In the genomic region with DNA sequence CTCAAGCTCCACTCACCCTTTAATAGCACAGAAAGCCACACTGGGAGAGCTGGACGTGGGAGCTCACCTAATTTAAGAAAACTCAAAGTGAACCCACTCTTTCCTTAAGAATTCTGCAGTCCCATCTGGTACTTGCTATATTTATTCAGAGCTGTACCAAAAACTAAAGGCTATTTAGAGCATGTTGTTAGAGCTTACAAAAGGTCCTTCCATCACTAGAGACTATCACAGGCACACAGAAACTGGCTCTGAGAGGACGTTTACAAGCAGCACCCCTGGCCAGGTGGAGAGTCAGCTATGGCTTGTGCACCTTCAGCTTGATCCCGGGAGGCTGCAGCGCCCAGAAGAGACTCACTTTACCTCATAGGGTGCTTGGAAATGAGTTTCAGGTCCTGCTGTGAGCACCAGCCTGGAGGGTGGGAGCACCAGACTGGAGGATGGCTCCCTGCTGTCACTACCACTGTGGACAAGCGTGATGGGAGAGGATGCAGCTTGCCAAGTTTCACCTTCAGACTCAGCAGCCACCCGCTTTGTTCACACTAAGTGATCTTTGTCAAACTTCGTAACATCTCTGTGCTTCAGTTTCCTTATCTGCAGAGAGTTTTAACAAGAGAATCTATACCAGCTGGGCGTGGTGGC, we compare ENCODE assay signal across 20 mouse cellular contexts. TPM values are rescaled to one million over a fixed set of nuclear protein-coding genes. Genes with fewer than 3 reads are reported as not detected.
DNase-seq lines count a peak whose midpoint lies in the region; ATAC-seq lines count a peak whose summit lies in the region.
"Had no signal": no experiment of that assay in that cellular context is flagged by ENCODE, and none has a peak within 500 bp of the region (broad histone marks: within the 10 kb centered on the region; RNA-seq: fewer than 3 reads in every experiment).

No protein-coding gene starts in this region.

- DNase-seq in lung, postnatal 14 days, result no peak
- peak; percentile 53 to 60 for DNase-seq in frontal cortex, postnatal 14 days (ENCODE audit: low spot score in 2 of 2)
- peak; percentile 58 to 74 for DNase-seq in left cerebral cortex, postnatal 14 days (ENCODE audit: low spot score in 2 of 2)
- DNase-seq in right cerebral cortex, postnatal 36 days (ENCODE audit: low spot score in 2 of 2), result peak; percentile 68 to 71
- DNase-seq in thymus, postnatal 36 days, result no peak
- DNase-seq in adrenal gland, adult 8-10 months, result no peak
- no peak for DNase-seq in gastrocnemius, adult 18-20 months (ENCODE audit: low spot score)
- DNase-seq: B cell, adult 2 months; cerebellum, adult 9-10 months; kidney, adult 9 months; liver; lung, postnatal 10 days; thymus, postnatal 25 days had no signal

- no peaks in the 10 kb centered on the region for H3K9me3 ChIP-seq in lung, embryonic 16.5 days (ENCODE audit: control insufficient read depth, low read length)
- H3K9me3 ChIP-seq: forebrain, embryonic 15.5 days; hindbrain, embryonic 12.5 days; midbrain, embryonic 13.5 days had no signal

- no peaks in the 10 kb centered on the region for H3K4me1 ChIP-seq in lung, embryonic 16.5 days (replicated peaks; ENCODE audit: control insufficient read depth, insufficient read depth, low read length)
- H3K4me1 ChIP-seq: embryonic facial prominence, embryonic 13.5 days; forebrain, embryonic 15.5 days; hindbrain, embryonic 12.5 days; midbrain, embryonic 13.5 days had no signal

- peak overlapping the region; percentile 32; the same call in 1 of the 2 replicates for H3K9ac ChIP-seq in lung, embryonic 16.5 days (ENCODE audit: low read length)
- H3K9ac ChIP-seq: embryonic facial prominence, embryonic 13.5 days; forebrain, embryonic 15.5 days; hindbrain, embryonic 12.5 days; midbrain, embryonic 13.5 days had no signal

- ATAC-seq in lung, embryonic 16.5 days (ENCODE audit: low read depth), result no peak
- ATAC-seq: forebrain, embryonic 15.5 days; midbrain, embryonic 13.5 days had no signal

- intact Hi-C loops in left cerebral cortex, postnatal 14 days (cut with DNase I), result no loop called here

- H3K36me3 ChIP-seq in lung, embryonic 16.5 days (ENCODE audit: control insufficient read depth, insufficient read depth, low read length), result no peaks in the 10 kb centered on the region
- H3K36me3 ChIP-seq: embryonic facial prominence, embryonic 13.5 days; forebrain, embryonic 15.5 days; hindbrain, embryonic 12.5 days; midbrain, embryonic 13.5 days had no signal

- 52% methylated on average over 8 of the region's 8 CpGs for WGBS in lung, embryonic 16.5 days

- H3K4me2 ChIP-seq in lung, embryonic 16.5 days (ENCODE audit: low read depth, low read length), result no peak overlapping the region
- H3K4me2 ChIP-seq: embryonic facial prominence, embryonic 13.5 days; forebrain, embryonic 15.5 days; hindbrain, embryonic 12.5 days; midbrain, embryonic 13.5 days had no signal

- H3K27me3 ChIP-seq in lung, embryonic 16.5 days (ENCODE audit: control insufficient read depth, insufficient read depth, low read depth, low read length), result no peaks in the 10 kb centered on the region
- H3K27me3 ChIP-seq: embryonic facial prominence, embryonic 13.5 days; forebrain, embryonic 15.5 days; midbrain, embryonic 13.5 days had no signal

- no peak overlapping the region for H3K4me3 ChIP-seq in lung, embryonic 16.5 days (ENCODE audit: low read length)
- H3K4me3 ChIP-seq: embryonic facial prominence, embryonic 13.5 days; forebrain, embryonic 15.5 days; hindbrain, embryonic 12.5 days; midbrain, embryonic 13.5 days; myocyte had no signal

- H3K27ac ChIP-seq in lung, embryonic 16.5 days (ENCODE audit: low read length), result no peak overlapping the region
- H3K27ac ChIP-seq: embryonic facial prominence, embryonic 13.5 days; forebrain, embryonic 15.5 days; hindbrain, embryonic 12.5 days; midbrain, embryonic 13.5 days had no signal

RNA-seq across cellular contexts. Expression of gene Eif5, which starts 10.1 kb away (rescaled TPM):
- polyA plus RNA-seq in lung, embryonic 16.5 days (2015; fragmentation: Nextera tagmentation; extraction: Ambion mirVana), result 390 and 418 TPM in 2 replicates
- total RNA-seq in left cerebral cortex, postnatal 14 days (2021), result 100 to 1,000 TPM; 237 to 261 TPM
- 100 to 1,000 TPM; 301 to 395 (median 347) TPM for total RNA-seq in adrenal gland, adult 8-10 months (2022)
- 100 to 1,000 TPM; 160 to 165 TPM for total RNA-seq in gastrocnemius, adult 18-20 months (2021)

RNA-seq across cellular contexts. Expression of gene Gm266, which starts 42.1 kb away (rescaled TPM):
- polyA plus RNA-seq in lung, embryonic 16.5 days (2015; fragmentation: Nextera tagmentation; extraction: Ambion mirVana), result 3.9 and 5.4 TPM in 2 replicates
- total RNA-seq in left cerebral cortex, postnatal 14 days (2021), result 1 to 10 TPM; 4.0 to 6.6 TPM
- not detected for total RNA-seq in adrenal gland, adult 8-10 months (2022)
- total RNA-seq in gastrocnemius, adult 18-20 months (2021), result under 1 TPM in 1 of 2 experiments, not detected in 1; 0.18 TPM
- total RNA-seq: megakaryocyte, adult 5-6 weeks had no signal

RNA-seq across cellular contexts. Expression of gene Mark3, which starts 46.6 kb away (rescaled TPM):
- 23.5 and 24.0 TPM in 2 replicates for polyA plus RNA-seq in lung, embryonic 16.5 days (2015; fragmentation: Nextera tagmentation; extraction: Ambion mirVana)
- 100 to 1,000 TPM; 122 to 125 TPM for total RNA-seq in left cerebral cortex, postnatal 14 days (2021)
- 100 to 1,000 TPM in 1 of 4 experiments, 10 to 100 TPM in 3; 78.4 to 115 (median 93.2) TPM for total RNA-seq in adrenal gland, adult 8-10 months (2022)
- 10 to 100 TPM; 52.7 to 55.0 TPM for total RNA-seq in gastrocnemius, adult 18-20 months (2021)

Comparison
In these comparisons a context has a peak if more than half of its experiments do, and no peak if none do; other contexts are left out.
1. DNase-seq: peak in frontal cortex, postnatal 14 days (2 of 2), left cerebral cortex, postnatal 14 days (2 of 2) and right cerebral cortex, postnatal 36 days (2 of 2); none in lung, postnatal 14 days (single experiment), thymus, postnatal 36 days (0 of 2), adrenal gland, adult 8-10 months (single experiment) and gastrocnemius, adult 18-20 months (single experiment).
2. RNA of gene Gm266, which starts 42.1 kb away (total RNA-seq): 4.0 to 6.6 TPM in left cerebral cortex, postnatal 14 days; 0.18 TPM in gastrocnemius, adult 18-20 months and not detected in adrenal gland, adult 8-10 months; every median in the first group is over 4 times any median in the second.